Mouse (Mus musculus) 3T3-L1 (cell line): ENCODE measurements around the gene Lrrc27.

Source experiments
- DNase-seq: peaks from one replicate; pipeline ENCODE4 v3.0.0-alpha.2; 2015; ENCODE audit warnings: low read depth, low spot score

Lrrc27 gene

DNA sequence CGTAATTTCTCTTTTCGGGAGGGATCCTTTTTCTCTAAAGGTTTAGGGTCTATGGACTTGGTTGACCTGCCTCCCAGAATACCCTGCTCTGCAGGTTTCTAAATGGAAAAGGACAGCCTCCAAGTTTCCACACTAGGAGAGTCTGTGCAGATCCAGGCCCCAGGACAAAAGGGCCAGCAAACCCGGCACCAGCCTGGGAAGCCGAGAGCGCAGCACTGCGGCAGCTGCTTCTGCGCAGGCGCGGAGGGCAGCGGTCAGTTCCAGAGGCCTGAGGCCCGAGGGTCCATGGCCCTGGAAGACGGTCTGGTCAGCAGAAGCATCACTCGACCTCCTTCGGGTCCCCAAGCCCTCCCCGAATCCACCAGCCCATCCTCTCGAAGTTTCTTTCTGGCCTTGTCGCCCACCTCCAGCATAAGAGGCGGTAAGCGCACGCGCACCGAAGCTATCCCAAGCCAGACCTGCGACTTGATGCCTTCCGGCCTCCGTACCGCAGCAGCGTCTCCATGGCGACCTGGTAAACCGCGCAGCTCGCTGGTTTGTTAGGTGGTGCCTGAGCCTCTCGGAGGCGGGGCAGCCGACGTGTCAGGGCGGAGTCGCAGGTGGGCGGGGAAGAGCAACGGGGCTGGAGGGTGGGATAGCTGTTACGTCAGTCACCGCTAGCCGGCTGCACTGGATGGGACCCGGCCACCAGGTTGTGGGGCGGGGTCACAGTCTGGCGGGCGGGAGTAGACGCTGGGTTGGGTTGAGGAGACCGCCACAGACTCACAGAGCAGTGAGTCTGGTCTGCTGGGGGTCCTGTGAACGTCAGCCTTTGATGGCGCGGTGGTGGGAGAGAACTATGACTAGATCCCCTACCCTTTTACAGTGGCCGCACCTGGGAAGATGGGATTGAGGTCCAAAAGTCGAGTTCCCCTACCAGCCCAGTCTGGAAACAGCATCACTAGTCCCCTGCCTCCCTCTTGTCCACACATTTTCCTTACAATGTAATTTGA is at the start of gene Lrrc27, which contains the start of gene Stk32c:
TSS of gene Lrrc27 (plus strand) at position 235 of the 992 bp plus-strand sequence.
TSS of gene Stk32c (minus strand) at position 554 of the 992 bp plus-strand sequence.
- DNase-seq: peak; percentile 97

DNA sequence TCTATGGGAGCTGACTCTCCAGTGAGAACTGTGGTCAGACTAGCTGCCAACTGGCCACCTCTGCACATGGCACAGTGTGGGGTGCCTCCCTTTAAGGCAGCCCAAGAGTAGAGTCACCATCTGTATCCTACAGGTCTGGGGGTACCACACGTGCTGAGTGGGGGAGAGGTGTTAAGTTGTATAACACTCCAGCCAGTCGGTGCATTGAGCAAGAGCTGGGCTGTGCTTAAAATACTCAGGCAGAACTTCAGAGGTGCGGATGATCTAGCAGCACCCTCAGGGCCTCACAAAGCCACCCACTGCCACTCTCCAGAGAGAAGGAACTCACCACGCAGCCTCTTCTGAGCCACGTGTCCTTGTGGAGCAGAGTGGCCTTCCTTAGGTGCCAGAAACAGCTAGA is 48.4 kb upstream of the Lrrc27 start:
- no peak for DNase-seq

DNA sequence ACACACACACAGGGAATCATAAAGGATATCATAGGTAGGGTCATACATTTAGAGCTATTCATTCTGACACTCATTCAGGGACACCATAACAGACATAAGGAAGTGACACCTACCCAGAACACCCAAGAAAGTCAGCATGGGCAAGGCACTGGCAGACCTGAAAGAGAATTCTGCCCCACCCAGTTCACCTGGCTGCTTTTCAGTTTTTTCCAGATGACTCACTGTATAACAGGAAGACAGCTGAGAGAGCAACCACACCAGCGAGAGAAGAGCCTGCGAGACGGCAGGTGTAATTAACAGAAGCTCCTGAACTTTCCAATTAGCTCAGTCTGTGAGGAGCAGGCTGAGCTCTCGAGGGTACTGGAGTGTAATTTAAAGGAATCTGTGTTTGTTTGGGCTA is 43.6 kb upstream of the Lrrc27 start:
- DNase-seq: no peak

DNA sequence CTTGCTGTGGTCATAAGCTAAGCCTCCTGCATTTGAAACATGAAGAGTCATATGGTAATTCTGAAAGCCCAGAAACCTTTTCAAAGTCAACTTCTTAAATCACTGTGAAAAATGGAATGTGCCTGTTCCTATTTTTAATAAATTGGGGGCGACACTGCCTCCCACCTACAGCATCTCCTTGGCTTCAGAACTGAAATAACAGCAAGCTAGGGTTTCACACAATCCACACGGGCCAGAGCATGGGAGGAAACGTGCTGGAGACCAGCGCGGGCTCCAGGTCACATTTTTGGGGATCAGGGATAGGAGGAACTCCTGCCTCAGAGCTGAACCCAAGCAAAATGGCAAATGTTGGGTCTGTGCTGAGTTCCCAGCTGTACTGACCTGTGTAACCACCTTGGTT is 33.5 kb upstream of the Lrrc27 start:
- no peak for DNase-seq

DNA sequence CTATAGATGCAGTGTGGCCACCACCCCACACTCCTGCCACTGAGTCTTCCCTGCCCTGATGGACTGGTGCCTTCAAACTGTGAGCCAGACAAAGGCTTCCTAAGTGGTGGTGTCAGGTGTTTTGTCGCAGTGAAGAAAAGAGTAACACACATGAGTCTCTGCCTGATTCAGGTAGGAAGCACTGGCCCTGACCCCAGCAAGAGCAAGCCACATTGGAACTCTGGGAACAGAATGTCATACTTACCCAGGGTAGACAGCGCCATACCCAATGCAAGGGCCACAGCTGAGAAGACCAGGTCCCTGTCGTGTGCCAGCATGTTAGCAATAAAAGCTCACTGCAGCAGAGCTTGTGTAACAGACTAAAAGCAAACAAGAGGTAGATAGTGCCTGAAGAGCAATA is 32.7 kb upstream of the Lrrc27 start:
- DNase-seq: no peak

DNA sequence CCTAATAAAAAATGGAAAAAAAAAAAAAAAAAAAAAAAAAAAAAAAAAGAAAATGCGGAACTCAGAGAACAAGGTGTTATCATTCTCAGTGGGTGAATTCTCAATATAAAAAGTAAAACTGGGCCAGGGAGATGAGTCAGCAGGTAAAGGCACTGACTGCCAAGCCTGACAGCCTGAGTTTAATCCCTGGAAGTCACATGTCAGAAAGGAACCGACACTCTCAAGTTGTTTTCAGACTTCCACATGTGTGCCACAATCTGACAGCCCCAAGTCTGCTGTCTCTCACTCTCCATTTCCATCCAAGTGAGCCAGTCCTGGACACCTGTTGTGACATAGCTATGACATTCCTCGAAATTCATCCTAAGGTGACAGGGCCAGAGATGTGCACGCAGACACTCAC is 28.4 kb upstream of the Lrrc27 start:
- DNase-seq: peak; percentile 2

DNA sequence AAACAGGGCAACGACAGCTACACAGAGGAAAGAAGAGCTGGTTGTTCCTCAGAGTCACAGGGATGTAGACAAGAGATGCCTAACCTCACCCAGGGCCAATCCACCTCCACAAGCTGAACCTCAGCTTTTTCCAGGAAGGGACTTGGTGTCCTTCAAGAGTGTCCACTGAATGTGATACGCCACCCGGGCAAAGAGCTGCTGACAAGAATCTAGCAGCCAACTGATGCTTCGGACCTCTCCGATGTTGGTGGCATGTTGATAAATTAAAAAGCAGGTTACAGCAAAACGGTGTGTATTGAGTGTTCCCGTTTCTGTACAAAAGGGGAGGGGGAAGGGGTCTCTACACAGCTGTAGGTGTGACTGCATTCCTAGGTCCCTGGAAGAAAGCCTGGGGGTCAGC is 27.9 kb upstream of the Lrrc27 start:
- no peak for DNase-seq

DNA sequence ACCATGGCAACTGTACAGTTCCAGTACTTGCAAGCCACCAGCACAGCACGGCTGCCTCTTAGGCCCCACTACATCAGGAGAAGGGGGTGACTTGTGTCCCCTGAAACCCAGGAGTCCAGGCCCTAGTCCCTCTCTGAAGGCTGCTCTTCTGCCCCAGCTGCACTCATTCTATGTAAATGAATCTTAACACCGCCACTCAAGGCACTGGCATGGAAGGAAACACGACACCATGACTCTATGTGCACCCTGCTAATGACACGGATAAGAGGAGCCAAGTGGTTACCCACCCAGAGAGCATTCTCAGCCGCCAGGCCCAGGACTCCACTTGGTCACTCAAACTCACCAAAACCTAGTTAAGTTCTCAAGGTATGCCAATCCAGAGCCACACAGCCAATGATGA is 26.8 kb upstream of the Lrrc27 start:
- DNase-seq: no peak

DNA sequence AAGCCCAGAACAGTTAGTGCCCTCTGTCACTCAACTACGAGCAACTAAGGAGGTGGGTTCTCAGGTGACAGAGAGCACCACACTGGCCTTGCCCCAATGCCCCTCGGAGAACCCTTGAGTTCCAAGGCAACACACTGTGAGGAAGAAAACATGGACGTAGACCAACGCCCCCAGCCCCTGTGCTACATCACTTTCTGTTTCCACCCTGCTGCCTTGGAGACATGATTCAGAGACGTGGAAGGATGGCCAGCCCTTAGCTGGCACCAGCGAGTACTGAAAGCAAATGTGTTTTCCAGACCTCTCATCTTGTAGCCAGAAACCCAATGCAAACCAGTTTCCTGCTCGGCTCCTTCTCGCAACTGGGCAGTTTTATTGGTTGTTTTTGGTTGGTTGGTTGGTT is 26.4 kb upstream of the Lrrc27 start:
- DNase-seq: no peak

DNA sequence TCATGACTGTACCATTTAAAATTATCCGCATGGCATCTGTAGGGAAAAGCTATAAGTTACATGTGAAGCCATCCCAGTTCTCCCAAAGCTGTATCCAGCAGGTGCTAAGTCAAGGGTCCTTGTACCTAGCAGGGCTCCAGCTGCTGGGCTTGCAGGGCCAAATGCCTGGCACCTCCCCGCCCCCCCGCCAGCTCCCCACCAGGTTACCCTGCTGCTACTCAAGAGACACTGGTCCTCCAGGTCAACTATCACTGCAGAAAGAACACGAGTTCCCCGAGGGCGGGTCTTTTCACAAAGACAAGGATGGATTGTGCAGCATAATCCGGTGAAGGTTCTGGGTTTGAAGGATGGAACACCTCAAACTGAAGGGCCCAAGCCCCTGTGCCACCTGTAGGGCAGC is 25.5 kb upstream of the Lrrc27 start:
- no peak for DNase-seq

DNA sequence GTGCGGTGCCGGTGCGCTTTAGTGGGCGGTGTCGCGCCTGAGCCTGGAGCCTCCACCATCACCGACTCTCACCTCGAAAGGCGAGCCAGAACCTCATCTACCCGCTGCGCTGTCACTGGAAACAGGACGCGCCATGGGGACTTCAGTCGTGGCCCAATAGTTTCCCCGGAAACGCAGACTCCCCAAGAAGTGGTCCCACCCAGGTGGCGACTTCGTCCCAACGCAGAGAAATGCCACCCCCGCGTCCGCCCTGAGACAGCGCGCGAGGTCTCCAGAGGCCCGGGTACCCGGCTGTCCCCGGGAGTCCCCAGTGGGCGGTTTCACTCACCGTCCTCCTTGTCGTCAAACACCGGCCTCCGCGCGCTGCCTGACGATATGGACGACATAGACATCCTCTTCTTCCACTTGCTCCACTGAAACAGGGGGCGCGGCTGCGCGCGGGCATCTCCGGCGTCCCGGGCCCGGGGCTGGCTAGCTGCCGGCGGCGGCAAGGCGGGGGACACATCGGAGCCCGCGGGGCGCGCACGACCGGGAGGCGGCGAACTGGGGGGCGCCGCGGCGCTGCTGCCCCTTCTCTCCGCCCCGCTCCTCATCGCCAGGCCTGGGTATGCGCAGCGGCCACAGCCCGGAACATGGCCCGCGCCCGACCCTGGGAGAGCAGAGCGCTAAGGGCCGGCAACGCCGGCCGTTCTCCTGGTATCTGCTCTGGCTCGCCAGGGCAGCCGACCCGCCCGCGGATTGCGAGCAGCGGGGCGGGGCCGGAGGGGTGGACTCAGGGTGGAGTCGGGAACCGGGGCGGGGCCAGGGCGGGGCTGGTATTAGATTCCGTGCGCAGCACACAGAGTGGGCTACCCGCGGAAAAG is 24.8 kb upstream of the Lrrc27 start:
- no peak for DNase-seq

DNA sequence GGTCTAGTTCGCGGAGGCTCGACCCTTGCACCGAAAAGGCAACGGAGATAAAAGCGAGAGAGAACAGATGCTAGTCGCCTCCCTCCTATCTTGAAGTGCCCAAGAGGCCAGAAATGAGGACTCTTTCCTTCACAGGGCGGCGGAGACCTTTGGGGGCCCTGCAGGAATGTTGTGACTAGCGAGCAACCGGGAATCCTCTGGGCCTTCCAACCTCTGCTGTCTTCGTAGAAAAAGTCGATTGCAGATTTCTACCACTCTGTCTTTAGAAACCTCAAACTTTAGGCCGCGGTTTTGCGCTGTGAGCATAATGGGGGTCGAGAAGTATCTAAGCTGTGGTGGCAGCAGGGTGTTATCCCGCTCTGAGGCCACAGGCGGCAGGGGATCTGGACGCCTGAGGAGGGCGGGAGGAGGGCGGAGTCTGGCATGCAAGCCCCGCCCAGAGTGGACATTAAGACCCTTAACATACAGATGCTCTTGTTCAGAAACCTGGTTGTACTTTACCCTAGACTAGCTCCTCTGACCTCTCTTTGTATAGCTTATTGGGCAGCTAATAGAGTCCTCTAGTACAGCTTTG is 24.1 kb upstream of the Lrrc27 start:
- DNase-seq: no peak

DNA sequence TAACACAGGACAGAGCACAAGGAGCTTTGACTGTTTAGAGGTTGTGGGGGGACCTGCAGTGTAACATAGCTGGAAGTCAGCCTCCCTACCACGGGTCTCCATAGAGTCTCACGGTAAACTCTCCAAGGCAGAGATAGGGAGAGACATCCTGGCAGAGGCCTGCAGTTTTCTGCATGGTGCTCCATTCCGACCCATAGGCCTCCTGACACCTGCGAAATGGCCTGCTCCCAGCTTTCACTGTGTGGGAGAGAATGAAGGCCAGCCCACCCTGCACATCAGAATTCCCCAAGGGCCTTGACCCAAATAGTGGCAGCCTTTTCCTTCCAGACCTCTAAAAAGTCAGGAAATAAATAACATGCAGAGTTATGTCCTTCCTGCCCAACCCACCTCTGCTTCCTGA is 22.2 kb upstream of the Lrrc27 start:
- DNase-seq: no peak

DNA sequence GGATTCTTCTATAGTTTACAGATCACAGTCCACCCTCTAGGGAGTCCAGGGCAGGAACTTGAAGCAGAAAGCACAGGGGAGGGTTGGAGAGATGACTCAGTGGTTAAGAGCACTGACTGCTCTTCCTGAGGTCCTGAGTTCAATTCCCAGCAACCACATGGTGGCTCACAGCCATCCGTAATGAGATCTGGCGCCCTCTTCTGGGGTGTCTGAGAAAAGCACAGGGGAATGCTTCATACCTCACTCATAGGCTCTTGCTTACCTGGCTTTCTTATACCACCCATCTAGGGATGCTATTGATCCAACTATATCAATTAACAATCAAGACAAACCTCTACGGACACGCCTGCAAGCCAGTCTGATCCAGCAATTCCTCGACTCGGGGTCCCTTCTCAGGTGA is 21.2 kb upstream of the Lrrc27 start:
- DNase-seq: no peak

DNA sequence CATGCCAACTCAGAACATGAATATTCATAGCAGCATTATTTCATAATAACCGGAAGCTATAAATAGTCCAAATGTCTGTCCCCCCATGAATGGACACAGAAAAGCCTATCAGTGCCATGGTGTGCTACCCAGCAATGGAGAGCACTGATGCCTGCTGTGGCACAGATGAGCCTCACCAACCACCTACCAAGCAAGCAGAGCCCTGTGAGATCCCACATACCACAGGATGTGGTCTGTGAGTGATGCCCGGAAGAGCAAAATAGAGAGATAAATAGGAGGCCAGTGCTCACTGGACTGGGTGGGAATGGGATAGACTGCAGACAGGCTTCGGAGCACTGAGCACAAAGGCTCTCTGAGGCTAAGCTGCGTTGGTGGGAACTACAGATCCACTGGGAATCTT is 15.8 kb upstream of the Lrrc27 start:
- no peak for DNase-seq

DNA sequence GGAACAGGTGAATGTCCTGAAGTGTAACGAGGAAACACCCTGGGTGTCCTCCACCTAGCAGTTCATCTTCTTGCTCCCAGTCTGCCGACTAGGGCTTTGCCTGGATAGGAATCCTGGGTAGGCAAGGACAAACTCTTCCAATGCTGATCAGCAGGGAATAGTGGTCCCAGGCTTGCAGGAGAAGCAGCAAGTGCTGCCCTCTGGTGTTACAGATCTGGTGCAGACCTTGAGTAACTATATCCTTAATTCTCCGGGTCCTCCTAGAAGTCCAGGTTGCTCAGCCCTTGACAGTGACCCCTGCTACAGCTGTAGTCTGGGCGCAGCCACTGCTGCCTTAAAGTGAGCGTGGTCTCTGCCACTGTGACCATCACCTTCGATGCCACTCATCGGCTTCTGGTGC is 12.7 kb upstream of the Lrrc27 start:
- DNase-seq: peak; percentile 69

DNA sequence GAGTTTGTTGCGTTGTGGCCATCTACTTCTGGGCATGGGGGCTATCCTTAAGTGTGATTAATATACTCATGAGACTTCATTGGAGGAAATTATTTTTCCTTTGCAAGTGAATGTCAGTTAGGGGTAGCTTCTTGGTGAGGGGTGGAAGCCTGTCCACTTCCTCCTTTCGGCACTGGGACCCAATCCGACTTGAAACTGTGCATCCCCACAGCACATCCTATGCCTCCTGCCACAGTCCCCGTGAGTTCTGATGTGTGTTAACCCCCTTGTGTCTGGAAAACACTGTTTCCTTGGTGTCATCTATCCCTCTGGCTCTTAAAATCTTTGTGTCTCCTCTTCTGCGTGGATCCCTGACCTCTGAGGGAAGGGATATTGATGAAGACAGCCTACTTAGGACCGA is 11.6 kb upstream of the Lrrc27 start:
- DNase-seq: no peak

DNA sequence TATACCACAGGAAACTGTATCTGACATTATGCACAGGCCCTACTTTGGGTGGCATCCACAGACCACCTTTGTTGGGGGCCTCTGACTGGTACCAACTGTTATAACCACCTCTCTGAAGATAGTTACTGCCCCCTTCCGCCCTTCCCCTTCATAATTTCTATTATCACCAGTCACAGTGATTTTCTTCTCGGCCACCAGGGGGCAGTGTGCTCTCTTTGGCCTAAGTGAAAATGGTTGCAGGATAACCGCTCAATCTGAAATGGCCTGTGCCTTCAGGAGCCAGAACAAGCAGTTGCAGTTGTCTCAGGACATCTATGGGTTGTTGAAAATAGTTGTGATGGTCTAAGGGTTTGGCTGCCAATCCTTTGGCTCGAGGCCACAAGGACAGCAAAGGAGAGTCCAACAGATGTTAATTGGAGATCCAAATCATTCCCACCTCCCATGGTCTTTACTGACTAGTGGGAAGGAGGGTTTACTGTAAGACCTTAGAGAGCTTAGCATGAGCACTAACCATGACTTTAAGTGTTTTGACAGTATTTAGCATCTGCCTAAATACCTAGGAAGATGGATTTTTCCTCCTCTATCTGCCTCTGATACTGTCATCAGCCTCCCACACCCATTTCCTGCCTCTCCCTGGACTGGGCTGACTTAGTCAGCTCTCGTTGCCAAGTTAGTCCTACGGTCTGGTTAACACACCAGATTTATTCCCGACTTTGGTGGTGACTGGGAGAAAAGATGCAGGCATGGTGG is 4.6 kb upstream of the Lrrc27 start:
- DNase-seq: peak; percentile 78

DNA sequence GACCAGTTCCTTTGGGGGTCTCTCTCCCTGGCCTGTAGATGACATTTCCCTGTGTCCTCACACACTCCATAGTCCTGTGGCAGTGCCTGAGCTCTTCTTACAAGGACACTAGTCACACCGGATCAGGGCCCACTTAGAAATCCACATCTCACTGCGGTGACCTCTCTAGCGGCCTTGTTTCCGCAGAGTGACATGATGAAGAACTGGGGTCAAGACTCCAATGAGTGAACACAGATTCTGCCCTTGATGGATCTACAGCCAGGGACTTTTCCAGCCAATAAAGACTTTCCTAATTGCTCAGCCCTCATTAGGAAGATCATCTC is 4.1 kb upstream of the Lrrc27 start:
- no peak for DNase-seq

DNA sequence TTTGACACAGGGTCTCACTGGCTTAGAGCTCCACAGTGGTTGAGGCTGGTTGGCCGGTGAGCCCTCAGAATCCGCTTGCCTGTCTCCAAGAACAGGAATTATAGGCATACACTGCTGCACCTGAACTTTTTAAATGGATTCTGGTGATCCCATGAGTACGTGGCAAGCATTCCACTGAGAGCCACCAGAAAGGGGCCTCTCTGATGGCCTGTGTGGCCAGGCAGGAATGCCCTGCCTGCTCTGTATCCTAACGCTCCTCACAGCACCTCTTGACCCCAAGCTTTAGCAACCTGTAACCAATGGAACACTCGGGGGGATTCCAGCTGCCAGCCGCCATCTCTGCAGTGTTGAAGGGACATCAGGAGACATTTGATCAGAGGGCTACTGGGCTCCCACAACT is 1.0 kb upstream of the Lrrc27 start:
- DNase-seq: no peak

DNA sequence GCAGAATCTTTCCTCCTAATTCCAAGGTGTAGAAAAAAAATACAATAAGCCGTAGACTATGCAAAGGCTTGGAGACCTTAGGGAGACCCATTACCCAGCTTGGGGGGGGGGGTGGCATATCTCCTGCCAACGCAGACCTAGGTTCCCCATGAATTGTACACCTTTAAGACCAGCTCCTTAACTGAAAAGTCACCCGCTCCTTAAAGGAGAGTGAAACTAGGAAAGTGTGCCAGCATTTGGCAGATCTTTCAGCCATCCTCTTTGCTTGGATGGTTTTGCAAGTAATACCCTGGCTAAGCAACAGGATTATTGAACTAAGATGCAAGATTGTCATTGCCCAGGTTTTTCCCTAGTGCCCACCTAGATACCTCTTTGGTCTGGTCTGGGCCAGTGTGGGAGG is 963 bp downstream of the Lrrc27 start:
- DNase-seq: no peak

DNA sequence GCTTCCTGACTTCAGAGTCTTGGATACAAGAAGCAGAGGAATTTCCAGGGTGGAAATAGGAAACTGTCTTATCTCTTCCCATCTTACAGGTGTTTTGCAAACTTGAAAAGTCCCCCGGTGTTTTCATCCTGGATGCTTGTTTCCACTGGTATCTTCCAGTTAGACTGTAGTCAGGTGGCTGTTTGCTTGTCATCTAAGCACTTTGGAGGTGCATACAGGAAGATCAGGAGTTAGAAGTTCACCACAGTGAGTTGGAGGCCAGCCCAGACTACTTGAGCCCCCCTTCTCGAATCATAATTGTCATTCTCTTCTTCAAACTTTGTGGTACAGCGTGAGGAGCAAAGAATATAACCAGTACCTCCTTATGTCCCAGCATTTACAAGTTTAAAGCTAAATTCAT is 1.4 kb downstream of the Lrrc27 start:
- no peak for DNase-seq
